Mouse (Mus musculus) liver, adult 2 months (tissue): ENCODE measurements around the gene Pex12. TPM values are rescaled to one million over a fixed set of nuclear protein-coding genes. Genes with fewer than 3 reads are reported as not detected.
A peak's percentile ranks its signal among the peaks of the same experiment; 100 is the strongest.

Experiments
- DNase-seq: peaks from one replicate; pipeline ENCODE4 v3.0.0-alpha.2; 2011; ENCODE audit warnings: low read depth, low spot score; ENCODE audit errors: extremely low read depth
- H3K27ac ChIP-seq: fragments of 200-500 bp; replicated peaks from 2 replicates; pipeline ENCODE4 v1.5.1; 2012; ENCODE audit warnings: low read depth, mild to moderate bottlenecking, control low read depth, inconsistent platforms, low read length; ENCODE audit not compliant: insufficient read depth
- H3K27me3 ChIP-seq: fragments of 200-500 bp; 2 replicates; pipeline ENCODE4 v1.6.1; 2012; ENCODE audit warnings: mild to moderate bottlenecking, moderate library complexity, low read length, inconsistent platforms; ENCODE audit not compliant: control insufficient read depth, insufficient read depth
- H3K36me3 ChIP-seq: fragments of 200-500 bp; 2 replicates; pipeline ENCODE4 v1.6.1; 2012; ENCODE audit warnings: low read length, inconsistent platforms; ENCODE audit not compliant: control insufficient read depth, insufficient read depth
- H3K4me1 ChIP-seq: fragments of 200-500 bp; 2 replicates; pipeline ENCODE4 v1.6.1; 2011; ENCODE audit warnings: low read length; ENCODE audit not compliant: control insufficient read depth, insufficient read depth
- H3K4me3 ChIP-seq: fragments of 200-500 bp; 2 replicates; pipeline ENCODE4 v1.5.1; 2011; ENCODE audit warnings: low read depth, mild to moderate bottlenecking, control low read depth, low read length, moderate library complexity; ENCODE audit not compliant: insufficient read depth
- H3K79me2 ChIP-seq: fragments of 200-500 bp; 2 replicates; pipeline ENCODE4 v1.6.1; 2012; ENCODE audit warnings: inconsistent platforms, mild to moderate bottlenecking, low read length, moderate library complexity; ENCODE audit not compliant: control insufficient read depth, insufficient read depth
- H3K9ac ChIP-seq: fragments of 200-500 bp; 2 replicates; pipeline ENCODE4 v1.6.1; 2012; ENCODE audit warnings: low read depth, mild to moderate bottlenecking, control low read depth, inconsistent platforms, low read length
- CTCF ChIP-seq: fragments of 200-500 bp; IDR thresholded peaks from 2 replicates; pipeline ENCODE4 v1.5.1; 2011; ENCODE audit warnings: low read depth, low read length, control low read depth
- POLR2A ChIP-seq: fragments of 200-500 bp; IDR thresholded peaks from 2 replicates; pipeline ENCODE4 v1.6.1; 2011; ENCODE audit warnings: low read length, control low read depth; ENCODE audit not compliant: insufficient read depth; ENCODE audit errors: extremely low read depth
- WGBS: fragments of 180-500 bp; shearing (Covaris S2); methylation state at CpG from one replicate; pipeline ENCODE4 v1.1.7; 2018; 5-methylcytosine and 5-hydroxymethylcytosine counted together
- polyA plus RNA-seq: library from polyadenylated mRNA; depleted of rRNA; stranded (reverse); fragments of >200 nt; gene quantifications from 2 replicates; pipeline ENCODE4 v1.2.3, GENCODE M21; 2012
- total RNA-seq: library from RNA; depleted of rRNA; stranded (reverse); fragments of >200 nt; gene quantifications from 2 replicates; pipeline ENCODE4 v1.2.3, GENCODE M21; 2014

The Pex12 gene
- total and polyA plus RNA-seq, 2 experiments, result 4.3 to 7.9 TPM

GRCm38 (mm10) chr11:83319048-83319447, 16.7 kb upstream of the Pex12 start:
- Histone ChIP-seq H3K4me1 (no peaks in the 10 kb centered on the region; the same call in 1 of the 2 replicates), H3K9ac (no peak overlapping the region), H3K36me3 (peaks cover 34% of the 10 kb centered on the region), H3K27me3 (no peaks in the 10 kb centered on the region), H3K27ac (no peak overlapping the region), H3K4me3 (no peak overlapping the region), H3K79me2 (peaks cover 2% of the 10 kb centered on the region)
- 43% methylated on average over 4 of the region's 4 CpGs for WGBS
- TF ChIP-seq POLR2A (no peak), CTCF (no peak)
- DNase-seq, result no peak

GRCm38 (mm10) chr11:83312471-83312870, 10.1 kb upstream of the Pex12 start:
- TF ChIP-seq POLR2A, result no peak
- no peak for TF ChIP-seq CTCF
- Histone ChIP-seq H3K27ac (no peak overlapping the region), H3K9ac (no peak overlapping the region), H3K4me3 (no peak overlapping the region), H3K27me3 (no peaks in the 10 kb centered on the region), H3K79me2 (peaks cover 6% of the 10 kb centered on the region; the same call in 1 of the 2 replicates), H3K36me3 (peaks cover 16% of the 10 kb centered on the region), H3K4me1 (no peaks in the 10 kb centered on the region; the same call in 1 of the 2 replicates)
- 72% methylated on average over 5 of the region's 5 CpGs for WGBS
- no peak for DNase-seq

- H3K27ac ChIP-seq, result no peak overlapping the region
- no peaks in the 10 kb centered on the region for H3K27me3 ChIP-seq
- H3K4me3 ChIP-seq, result no peak overlapping the region
- H3K79me2 ChIP-seq, result peaks cover 24% of the 10 kb centered on the region; the same call in 1 of the 2 replicates
- peaks cover 9% of the 10 kb centered on the region for H3K36me3 ChIP-seq
- no peak for DNase-seq
- TF ChIP-seq CTCF (no peak), POLR2A (no peak)
- WGBS, result 83% methylated on average over 4 of the region's 4 CpGs
- H3K9ac ChIP-seq, result no peak overlapping the region
- H3K4me1 ChIP-seq, result no peaks in the 10 kb centered on the region; the same call in 1 of the 2 replicates
Observed at GRCm38 (mm10) chr11:83306700-83307253, 4.4 kb upstream of the Pex12 start.

- no peaks in the 10 kb centered on the region for H3K27me3 ChIP-seq
- no peak for DNase-seq
Observed at GRCm38 (mm10) chr11:83304485-83304884, 2.1 kb upstream of the Pex12 start.

GRCm38 (mm10) chr11:83303751-83304150, 1.4 kb upstream of the Pex12 start:
- TF ChIP-seq POLR2A (no peak), CTCF (no peak)
- Histone ChIP-seq H3K27ac (no peak overlapping the region), H3K9ac (no peak overlapping the region), H3K36me3 (peaks cover 5% of the 10 kb centered on the region), H3K27me3 (no peaks in the 10 kb centered on the region), H3K4me3 (no peak overlapping the region), H3K79me2 (peaks cover 24% of the 10 kb centered on the region; the same call in 1 of the 2 replicates), H3K4me1 (peaks cover 2% of the 10 kb centered on the region)
- 70% methylated on average over 5 of the region's 5 CpGs for WGBS
- no peak for DNase-seq

More at GRCm38 (mm10) chr11:83304485-83304884, 2.1 kb upstream of the Pex12 start:
- H3K79me2 ChIP-seq, result peaks cover 24% of the 10 kb centered on the region; the same call in 1 of the 2 replicates
- peaks cover 5% of the 10 kb centered on the region for H3K36me3 ChIP-seq
- TF ChIP-seq CTCF, result no peak
- TF ChIP-seq POLR2A, result no peak
- 90% methylated on average over 2 of the region's 2 CpGs for WGBS
- no peak overlapping the region for H3K27ac ChIP-seq
- H3K4me3 ChIP-seq, result no peak overlapping the region
- H3K4me1 ChIP-seq, result peaks cover 2% of the 10 kb centered on the region
- H3K9ac ChIP-seq, result no peak overlapping the region

GRCm38 (mm10) chr11:83302124-83302523, 262 bp downstream of the Pex12 start:
- 5% methylated on average over 10 of the region's 10 CpGs for WGBS
- TF ChIP-seq CTCF (no peak), POLR2A (no peak)

More at GRCm38 (mm10) chr11:83302124-83302523, 262 bp downstream of the Pex12 start:
- Histone ChIP-seq H3K27ac (no peak overlapping the region), H3K9ac (peak overlapping the region; percentile 25), H3K36me3 (peaks cover 2% of the 10 kb centered on the region; the same call in 1 of the 2 replicates), H3K4me1 (peaks cover 4% of the 10 kb centered on the region), H3K4me3 (peak overlapping the region; percentile 89), H3K79me2 (peaks cover 20% of the 10 kb centered on the region; the same call in 1 of the 2 replicates), H3K27me3 (no peaks in the 10 kb centered on the region)
- DNase-seq, result no peak
